Mouse (Mus musculus) G1E-ER4 (cell line): Measurements from ENCODE around the gene Atp1a4. TPM values are rescaled to one million over a fixed set of nuclear protein-coding genes. Genes with fewer than 3 reads are reported as not detected.

ENCODE experiments used
- GATA1 ChIP-seq: IDR thresholded peaks from one replicate; pipeline ENCODE4 v1.8.0; 2012; ENCODE audit warnings: low read length, inconsistent platforms
- polyA plus RNA-seq: library from polyadenylated mRNA; stranded (reverse); fragments of >175 nt; gene quantifications from 2 replicates; pipeline ENCODE4 v1.2.3, GENCODE M21; 2012

The Atp1a4 gene
- polyA plus RNA-seq, result not detected in 2 replicates

- TF ChIP-seq GATA1, result no peak
Observed at GRCm38 (mm10) chr1:172258314-172258713, at the start of gene Atp1a4. Gene Atp1a4, minus strand, starts transcription at chr1:172258414.

DNA sequence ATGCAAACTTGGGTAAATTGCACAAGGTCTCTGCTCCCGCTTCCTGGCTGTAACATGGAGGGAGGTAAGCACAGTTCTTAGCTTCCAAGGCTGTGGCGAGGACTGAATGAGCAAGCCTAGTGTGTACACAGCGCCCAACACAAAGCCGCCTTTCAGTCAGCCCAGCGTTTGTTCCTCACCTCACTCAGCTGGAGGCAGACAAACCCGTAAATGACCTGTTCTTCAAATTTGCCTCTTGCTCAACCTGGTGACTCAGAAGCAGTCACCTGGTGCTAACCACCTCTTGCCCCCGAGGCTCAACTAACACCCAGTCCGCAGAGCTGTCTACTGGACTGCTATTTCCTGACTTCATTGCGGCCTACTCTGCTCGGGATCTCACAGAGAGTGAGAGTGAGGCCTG, 49.7 kb upstream of the Atp1a4 start:
- TF ChIP-seq GATA1, result no peak

DNA sequence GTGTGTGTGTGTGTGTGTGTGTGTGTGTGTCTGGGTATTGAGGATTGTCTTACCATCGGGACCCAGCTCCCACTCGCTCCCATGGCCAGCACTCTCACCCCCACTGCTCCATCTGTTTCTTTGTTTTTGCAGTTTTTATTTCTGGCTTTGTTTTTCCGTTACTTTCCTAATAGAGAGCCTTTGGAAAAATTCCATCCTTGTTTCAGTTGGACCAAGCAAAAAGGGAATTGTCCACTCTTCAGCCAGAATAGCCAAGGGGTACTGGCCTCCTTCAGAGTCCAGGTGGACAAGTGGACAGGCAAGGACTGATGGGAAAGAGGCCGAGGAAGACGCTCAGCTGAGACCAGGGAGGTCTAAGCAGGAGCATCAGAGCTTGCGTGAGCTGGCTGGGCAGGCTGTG, 48.7 kb upstream of the Atp1a4 start:
- no peak for TF ChIP-seq GATA1

DNA sequence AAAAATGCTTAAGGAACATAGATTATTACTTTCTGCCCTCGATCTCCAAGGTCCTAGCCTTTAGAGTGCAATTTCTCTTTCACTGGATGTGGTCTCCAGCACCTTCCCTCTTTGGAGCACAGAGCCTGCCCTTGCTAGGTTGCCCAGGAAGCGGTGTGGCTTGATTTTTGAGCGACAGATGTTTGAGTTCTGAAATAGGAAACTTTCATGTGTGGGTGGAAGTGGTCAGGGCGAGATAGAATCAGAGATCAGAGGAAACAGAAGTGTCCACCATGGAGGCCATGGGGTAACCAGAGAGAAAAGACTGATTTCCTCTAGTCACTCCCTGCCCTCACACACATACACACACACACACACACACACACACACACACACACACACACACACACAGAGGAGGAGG, 48.0 kb upstream of the Atp1a4 start:
- TF ChIP-seq GATA1, result no peak

DNA sequence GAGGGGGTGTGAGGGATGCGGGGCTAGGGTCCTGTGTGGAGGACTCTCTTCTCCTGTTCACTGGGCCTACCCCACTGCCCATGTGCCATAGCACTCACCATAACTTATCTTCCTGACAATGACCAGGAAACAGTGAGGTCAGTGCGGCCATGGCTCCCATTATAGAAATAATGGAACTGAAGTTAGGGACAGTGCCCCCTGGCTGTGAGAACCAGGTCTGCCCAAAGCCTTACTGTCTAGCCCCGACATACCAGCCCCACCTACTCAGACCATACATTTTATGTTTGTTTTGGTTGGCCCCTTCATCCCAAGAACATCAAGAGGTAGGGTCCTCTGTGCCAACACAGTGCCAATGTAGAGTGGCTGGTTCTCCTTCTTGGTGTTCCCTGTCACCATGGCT, 47.4 kb upstream of the Atp1a4 start:
- TF ChIP-seq GATA1, result no peak

GRCm38 (mm10) chr1:172305153-172305552, 46.9 kb upstream of the Atp1a4 start:
- TF ChIP-seq GATA1, result no peak

DNA sequence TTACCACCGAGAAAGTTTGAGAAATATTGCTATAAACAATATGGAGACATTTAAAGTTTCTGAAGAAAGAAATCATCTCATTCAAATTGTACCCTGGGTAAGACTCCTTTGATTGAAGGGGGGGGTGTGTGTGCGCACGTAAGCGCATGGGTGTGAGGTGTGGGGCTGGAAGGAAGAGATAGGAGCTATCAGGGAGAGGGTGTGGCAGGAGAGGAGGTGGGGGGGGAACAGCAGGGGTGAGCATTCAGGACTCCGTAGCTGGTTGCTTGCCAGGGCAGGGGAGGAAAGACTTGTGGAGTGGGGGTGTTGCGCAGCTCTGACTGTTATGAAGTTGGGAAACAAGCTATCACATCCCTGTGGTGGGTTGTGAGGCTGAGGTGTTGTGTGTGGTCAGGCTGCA, 46.2 kb upstream of the Atp1a4 start:
- TF ChIP-seq GATA1, result no peak

GRCm38 (mm10) chr1:172302851-172303250, 44.6 kb upstream of the Atp1a4 start:
- TF ChIP-seq GATA1, result no peak

DNA sequence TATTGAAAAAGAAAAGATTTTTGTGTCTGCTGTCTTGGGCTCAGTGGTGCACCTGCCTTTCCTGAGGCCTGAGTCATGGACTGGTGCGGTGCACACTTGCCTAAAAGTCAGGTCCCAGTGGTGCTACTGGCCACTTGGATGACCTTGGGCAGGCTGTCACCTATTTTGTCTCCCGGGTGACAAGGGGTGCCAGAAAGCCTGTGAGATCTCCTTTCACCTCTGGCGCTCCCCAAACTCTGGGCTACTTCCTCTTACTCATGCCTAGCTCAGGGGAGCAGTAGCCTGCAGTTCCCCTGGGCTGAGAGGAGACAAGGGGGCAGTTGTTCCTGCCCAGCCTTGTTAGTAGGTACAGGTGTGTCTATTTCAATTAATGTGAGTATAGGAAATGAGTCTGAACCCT, 44.1 kb upstream of the Atp1a4 start:
- TF ChIP-seq GATA1, result no peak

GRCm38 (mm10) chr1:172301180-172301579, 43.0 kb upstream of the Atp1a4 start:
- no peak for TF ChIP-seq GATA1

- TF ChIP-seq GATA1, result no peak
Observed at GRCm38 (mm10) chr1:172300247-172300646, 42.0 kb upstream of the Atp1a4 start.

GRCm38 (mm10) chr1:172299528-172299927, 41.3 kb upstream of the Atp1a4 start:
- TF ChIP-seq GATA1, result no peak

DNA sequence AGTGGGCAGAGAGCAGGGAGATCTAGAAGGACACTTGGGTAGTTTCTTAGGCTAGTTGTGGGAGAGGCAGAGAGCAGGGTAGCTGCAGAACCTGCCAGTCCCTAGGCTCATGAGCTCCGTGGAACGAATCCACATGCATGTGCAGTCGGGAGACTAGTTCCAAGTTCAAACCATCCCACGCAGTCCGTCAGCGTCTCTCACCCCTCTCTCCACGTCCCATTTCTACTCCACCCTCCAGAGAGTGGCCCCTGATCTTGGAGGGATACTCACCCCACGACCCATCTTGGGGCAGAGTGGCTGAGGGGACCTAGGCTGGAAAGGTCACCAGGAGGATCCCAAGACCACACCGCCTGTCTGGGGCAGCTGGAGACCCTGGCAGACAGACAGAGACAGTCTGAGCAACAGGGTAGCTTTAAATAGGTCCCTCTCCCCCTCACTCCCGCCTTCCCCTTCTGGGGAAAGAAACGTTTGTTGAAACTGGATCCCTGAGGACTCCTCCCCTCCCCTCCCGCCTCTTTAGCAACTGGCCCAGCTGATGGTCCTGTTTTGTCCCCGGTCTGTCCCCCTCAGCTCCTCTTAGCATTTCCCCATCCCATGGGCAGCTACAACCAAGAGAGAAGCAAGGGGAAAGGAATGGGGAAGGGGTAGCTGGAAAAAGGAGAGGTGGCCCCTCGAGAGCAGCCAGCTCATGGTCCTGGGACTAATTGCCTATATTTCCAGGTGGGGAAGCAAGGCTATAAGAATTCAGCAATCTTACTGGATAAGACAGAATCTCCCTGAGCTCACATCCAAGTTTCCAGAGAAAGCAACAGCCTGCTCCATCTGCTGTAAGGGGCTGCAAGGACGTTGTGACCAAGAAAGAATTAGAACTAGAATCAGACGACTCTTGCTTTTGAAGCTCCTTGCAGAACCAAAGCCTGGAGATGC, 39.7 kb upstream of the Atp1a4 start, which contains the start of gene Atp1a2:
Gene Atp1a2, minus strand, starts transcription at position 454 of the 927 bp plus-strand sequence.
- no peak for TF ChIP-seq GATA1

- no peak for TF ChIP-seq GATA1
Observed at GRCm38 (mm10) chr1:172296816-172297510, 38.7 kb upstream of the Atp1a4 start.

- TF ChIP-seq GATA1, result no peak
Observed at GRCm38 (mm10) chr1:172295751-172296197, 37.6 kb upstream of the Atp1a4 start.

DNA sequence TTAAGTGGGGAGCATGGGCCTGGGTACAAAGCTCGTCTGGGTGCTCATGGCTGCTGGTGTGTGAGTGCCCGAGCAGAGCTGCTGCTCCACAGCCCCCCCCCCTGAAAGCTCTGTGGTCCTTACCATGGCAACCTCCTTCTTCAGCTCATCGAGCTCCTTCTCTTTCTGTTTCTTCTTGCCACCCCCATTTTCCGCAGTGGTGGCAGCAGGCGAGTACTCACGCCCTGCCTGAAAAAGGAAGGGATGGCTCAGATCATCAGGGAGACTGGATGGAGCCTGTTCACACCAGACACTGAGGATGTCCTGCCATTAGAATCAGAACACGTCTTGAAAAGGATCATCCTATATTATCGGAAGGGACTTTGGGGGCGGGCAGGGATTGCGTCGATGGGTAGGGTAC, 35.2 kb upstream of the Atp1a4 start:
- TF ChIP-seq GATA1, result no peak

GRCm38 (mm10) chr1:172292880-172293279, 34.7 kb upstream of the Atp1a4 start:
- no peak for TF ChIP-seq GATA1

DNA sequence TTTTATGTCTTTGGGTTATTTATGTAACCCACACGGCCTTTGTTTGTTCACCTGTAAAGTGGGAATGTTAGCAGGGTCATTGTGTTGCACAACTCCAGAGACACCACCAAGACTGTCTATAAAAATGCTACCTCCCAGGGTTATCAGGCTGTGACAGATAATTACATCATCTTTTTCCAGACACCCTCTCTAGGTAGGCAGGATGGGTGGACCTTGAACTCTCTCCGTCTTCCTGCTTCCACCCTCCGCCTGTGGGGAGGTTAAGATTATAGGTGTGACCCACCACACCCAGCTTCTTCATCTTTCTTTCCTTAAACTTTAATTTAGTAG, 31.4 kb upstream of the Atp1a4 start:
- no peak for TF ChIP-seq GATA1
